Mouse (Mus musculus) megakaryocyte, embryonic 14.5 days (primary cell): Measurements from ENCODE around the gene Fmnl1.

ENCODE experiments used
- FLI1 ChIP-seq: IDR thresholded peaks from 2 replicates; pipeline ENCODE4 v1.6.1; 2012; ENCODE audit warnings: low read length, inconsistent platforms, mixed read lengths
- GATA1 ChIP-seq: IDR thresholded peaks from 3 replicates; pipeline ENCODE4 v1.6.1; 2012; ENCODE audit warnings: mixed read lengths, low read length, inconsistent platforms, borderline replicate concordance

DNA sequence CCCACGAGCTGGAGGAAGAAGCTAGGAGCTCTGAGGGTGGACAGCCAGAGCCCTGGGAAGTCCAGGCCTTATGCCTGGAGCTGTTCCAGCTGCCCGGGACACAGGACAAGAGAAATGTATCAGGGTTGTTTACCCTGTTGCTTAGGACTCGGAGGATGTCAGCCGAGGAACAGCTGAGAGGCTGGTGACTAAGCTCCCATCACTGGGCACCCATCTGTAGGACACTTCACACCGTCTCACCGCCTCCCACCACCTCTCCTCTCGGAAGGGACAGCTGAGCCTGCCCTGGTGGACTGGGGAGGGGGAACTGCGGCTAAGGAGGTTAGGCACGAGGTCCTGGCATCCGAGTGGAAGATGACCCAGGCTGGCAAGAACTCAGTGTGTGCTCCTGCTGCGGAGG, 64.8 kb downstream of the Fmnl1 start:
- TF ChIP-seq GATA1, result no peak
- TF ChIP-seq FLI1, result no peak
